Mouse (Mus musculus) forebrain, embryonic 11.5 days (tissue): ENCODE data around the gene Skil. TPM values are rescaled to one million over a fixed set of nuclear protein-coding genes. Genes with fewer than 3 reads are reported as not detected.
A peak's percentile ranks its signal among the peaks of the same experiment; 100 is the strongest.

Experiments used
- ATAC-seq: fragments of 200-750 bp; cut with Nextera tagmentation; replicated peaks from 2 replicates; pipeline ENCODE4 v1.8.0; 2017; ENCODE audit warnings: moderate TSS enrichment; ENCODE audit not compliant: low FRiP score
- DNase-seq: peaks from one replicate; pipeline ENCODE4 v3.0.0-alpha.2; 2017; ENCODE audit warnings: low spot score
- H3K27ac ChIP-seq: fragments of 300-500 bp; sonication (generic); 2 replicates; pipeline ENCODE4 v1.5.1; 2014; ENCODE audit warnings: low read depth, low read length
- H3K27me3 ChIP-seq: fragments of 300-500 bp; sonication (generic); 2 replicates; pipeline ENCODE4 v1.6.1; 2014; ENCODE audit warnings: mild to moderate bottlenecking, low read length, mixed read lengths; ENCODE audit not compliant: control insufficient read depth, insufficient read depth
- H3K36me3 ChIP-seq: fragments of 300-500 bp; sonication (generic); 2 replicates; pipeline ENCODE4 v1.6.1; 2014; ENCODE audit warnings: mild to moderate bottlenecking, low read length, moderate library complexity, mixed read lengths; ENCODE audit not compliant: control insufficient read depth, insufficient read depth
- H3K4me1 ChIP-seq: fragments of 300-500 bp; sonication (generic); replicated peaks from 2 replicates; pipeline ENCODE4 v1.6.1; 2014; ENCODE audit warnings: low read length, mixed read lengths; ENCODE audit not compliant: control insufficient read depth, insufficient read depth
- H3K4me2 ChIP-seq: fragments of 300-500 bp; sonication (generic); 2 replicates; pipeline ENCODE4 v1.6.1; 2014; ENCODE audit warnings: low read depth, mild to moderate bottlenecking, low read length, moderate library complexity, mixed read lengths; ENCODE audit not compliant: severe bottlenecking
- H3K4me3 ChIP-seq: fragments of 300-500 bp; sonication (generic); 2 replicates; pipeline ENCODE4 v1.5.1; 2014; ENCODE audit warnings: low read depth, low read length
- H3K9ac ChIP-seq: fragments of 300-500 bp; sonication (generic); 2 replicates; pipeline ENCODE4 v1.6.1; 2014; ENCODE audit warnings: low read length
- H3K9me3 ChIP-seq: fragments of 300-500 bp; sonication (generic); 2 replicates; pipeline ENCODE4 v1.6.1; 2016; ENCODE audit warnings: low read length, mixed read lengths; ENCODE audit not compliant: control insufficient read depth
- WGBS: fragments of 180-500 bp; shearing (Covaris S2); extraction: QIAGEN DNeasy Blood & Tissue Kit; methylation state at CpG from one replicate; pipeline ENCODE4 v1.1.7; 2014; 5-methylcytosine and 5-hydroxymethylcytosine counted together
- polyA plus RNA-seq: library from polyadenylated mRNA; unstranded; fragments of >200 nt; fragmentation: Nextera tagmentation; extraction: Ambion mirVana; gene quantifications from 2 replicates; pipeline ENCODE4 v1.2.1, GENCODE M21; 2014

Skil gene
- 31.6 and 33.5 TPM in 2 replicates for polyA plus RNA-seq

GRCm38 (mm10) chr3:31094531-31095178 lies at the start of gene Skil:
Gene Skil, plus strand, starts transcription at chr3:31095058.
- peak within 1 kb of the TSS; percentile 66 for H3K4me2 ChIP-seq
- H3K27me3 ChIP-seq = no peaks in the 10 kb centered on the region
- DNase-seq (peak; percentile 97), ATAC-seq (peak; percentile 95)
- no peaks in the 10 kb centered on the region for H3K9me3 ChIP-seq
- peak within 1 kb of the TSS; percentile 91 for H3K4me3 ChIP-seq
- H3K9ac ChIP-seq = peak within 1 kb of the TSS; percentile 93
- H3K27ac ChIP-seq = peak within 1 kb of the TSS; percentile 97
- under 1% methylated on average over 56 of the region's 109 CpGs for WGBS
- no peaks in the 10 kb centered on the region for H3K36me3 ChIP-seq
- H3K4me1 ChIP-seq = peaks cover 3% of the 10 kb centered on the region; the same call in 1 of the 2 replicates

- no peaks in the 10 kb centered on the region for H3K27me3 ChIP-seq
- no peak; the same call in 1 of the 2 replicates for ATAC-seq
- no peaks in the 10 kb centered on the region for H3K4me1 ChIP-seq
- 78% methylated on average over 3 of the region's 3 CpGs for WGBS
- H3K4me3 ChIP-seq = no peak overlapping the region
- H3K9me3 ChIP-seq = no peaks in the 10 kb centered on the region
- H3K27ac ChIP-seq = no peak overlapping the region
- H3K36me3 ChIP-seq = no peaks in the 10 kb centered on the region
- no peak for DNase-seq
- H3K9ac ChIP-seq = no peak overlapping the region
- H3K4me2 ChIP-seq = no peak overlapping the region
Observed at GRCm38 (mm10) chr3:31047263-31047662, 47.6 kb upstream of the Skil start.

GRCm38 (mm10) chr3:31049087-31049486 lies 45.8 kb upstream of the Skil start:
- ATAC-seq (no peak), DNase-seq (no peak)
- Histone ChIP-seq H3K9ac (no peak overlapping the region), H3K36me3 (no peaks in the 10 kb centered on the region), H3K9me3 (no peaks in the 10 kb centered on the region), H3K27me3 (no peaks in the 10 kb centered on the region), H3K4me2 (no peak overlapping the region), H3K27ac (no peak overlapping the region), H3K4me1 (peaks cover under 1% of the 10 kb centered on the region; the same call in 1 of the 2 replicates), H3K4me3 (no peak overlapping the region)
- 90% methylated on average over 5 of the region's 5 CpGs for WGBS

GRCm38 (mm10) chr3:31050375-31050774 lies 44.5 kb upstream of the Skil start:
- H3K9me3 ChIP-seq = no peaks in the 10 kb centered on the region
- ATAC-seq = peak; percentile 72; the same call in 1 of the 2 replicates
- H3K4me3 ChIP-seq = no peak overlapping the region
- WGBS = 60% methylated on average over 7 of the region's 7 CpGs
- H3K4me2 ChIP-seq = no peak overlapping the region
- H3K27me3 ChIP-seq = no peaks in the 10 kb centered on the region
- no peak overlapping the region for H3K9ac ChIP-seq
- H3K36me3 ChIP-seq = no peaks in the 10 kb centered on the region
- H3K4me1 ChIP-seq = peaks cover 2% of the 10 kb centered on the region; the same call in 1 of the 2 replicates
- no peak for DNase-seq
- no peak overlapping the region for H3K27ac ChIP-seq

- DNase-seq (no peak), ATAC-seq (no peak)
- H3K36me3 ChIP-seq = no peaks in the 10 kb centered on the region
- no peaks in the 10 kb centered on the region for H3K9me3 ChIP-seq
- WGBS = 82% methylated on average over 9 of the region's 9 CpGs
- H3K4me2 ChIP-seq = no peak overlapping the region
- H3K27ac ChIP-seq = no peak overlapping the region
- H3K27me3 ChIP-seq = no peaks in the 10 kb centered on the region
- no peak overlapping the region for H3K9ac ChIP-seq
- H3K4me1 ChIP-seq = peaks cover 4% of the 10 kb centered on the region; the same call in 1 of the 2 replicates
- H3K4me3 ChIP-seq = no peak overlapping the region
Observed at GRCm38 (mm10) chr3:31051730-31052129, 43.1 kb upstream of the Skil start.

- WGBS = 92% methylated on average over 9 of the region's 9 CpGs
- no peak for ATAC-seq
- Histone ChIP-seq H3K27ac (no peak overlapping the region), H3K9ac (no peak overlapping the region), H3K9me3 (no peaks in the 10 kb centered on the region), H3K4me2 (no peak overlapping the region), H3K4me1 (peaks cover 4% of the 10 kb centered on the region; the same call in 1 of the 2 replicates), H3K4me3 (no peak overlapping the region), H3K27me3 (no peaks in the 10 kb centered on the region), H3K36me3 (no peaks in the 10 kb centered on the region)
- no peak for DNase-seq
Observed at GRCm38 (mm10) chr3:31053191-31053590, 41.7 kb upstream of the Skil start.

GRCm38 (mm10) chr3:31054888-31055287 lies 40.0 kb upstream of the Skil start:
- no peak overlapping the region for H3K9ac ChIP-seq
- H3K4me2 ChIP-seq = no peak overlapping the region
- H3K4me1 ChIP-seq = peaks cover 4% of the 10 kb centered on the region; the same call in 1 of the 2 replicates
- ATAC-seq = no peak
- 94% methylated on average over 8 of the region's 8 CpGs for WGBS
- no peaks in the 10 kb centered on the region for H3K36me3 ChIP-seq
- no peak overlapping the region for H3K4me3 ChIP-seq
- H3K9me3 ChIP-seq = no peaks in the 10 kb centered on the region
- H3K27ac ChIP-seq = no peak overlapping the region
- DNase-seq = no peak
- H3K27me3 ChIP-seq = no peaks in the 10 kb centered on the region

GRCm38 (mm10) chr3:31056047-31056650 lies 38.7 kb upstream of the Skil start:
- Histone ChIP-seq H3K36me3 (no peaks in the 10 kb centered on the region), H3K27me3 (no peaks in the 10 kb centered on the region), H3K9ac (no peak overlapping the region), H3K4me1 (peaks cover 4% of the 10 kb centered on the region; the same call in 1 of the 2 replicates), H3K9me3 (no peaks in the 10 kb centered on the region), H3K4me3 (peak overlapping the region; percentile 25; the same call in 1 of the 2 replicates), H3K4me2 (peak overlapping the region; percentile 56; the same call in 1 of the 2 replicates), H3K27ac (no peak overlapping the region)
- peak; percentile 40; the same call in 1 of the 2 replicates for ATAC-seq
- WGBS = 34% methylated on average over 17 of the region's 17 CpGs
- DNase-seq = peak; percentile 72
